Mouse (Mus musculus) adrenal gland, postnatal 14 days (tissue): ENCODE measurements around the gene Tesk2. TPM values are rescaled to one million over a fixed set of nuclear protein-coding genes. Genes with fewer than 3 reads are reported as not detected.

Experiments used
- DNase-seq: peaks from one replicate; pipeline ENCODE4 v3.0.0; 2021; ENCODE audit warnings: mixed read lengths
- total RNA-seq: library from RNA; stranded (reverse); gene quantifications from 2 replicates; pipeline ENCODE4 v1.2.3, GENCODE M21; 2021

Gene Tesk2
- total RNA-seq, 1 experiment from 2014 or later: 5.1 TPM

GRCm38 (mm10) chr4:116719396-116719795, 1.4 kb upstream of the Tesk2 start:
- DNase-seq: peak; percentile 80

- no peak for DNase-seq
Observed at GRCm38 (mm10) chr4:116721098-116721628, 415 bp downstream of the Tesk2 start.

GRCm38 (mm10) chr4:116722230-116722629, 1.5 kb downstream of the Tesk2 start:
- no peak for DNase-seq

- DNase-seq: no peak
Observed at GRCm38 (mm10) chr4:116725444-116725843, 4.7 kb downstream of the Tesk2 start.

GRCm38 (mm10) chr4:116727401-116727800, 6.7 kb downstream of the Tesk2 start:
- DNase-seq: no peak

GRCm38 (mm10) chr4:116729532-116729931, 8.8 kb downstream of the Tesk2 start:
- DNase-seq: no peak

- no peak for DNase-seq
Observed at GRCm38 (mm10) chr4:116731077-116731476, 10.3 kb downstream of the Tesk2 start.

GRCm38 (mm10) chr4:116732355-116732754, 11.6 kb downstream of the Tesk2 start:
- DNase-seq: no peak

GRCm38 (mm10) chr4:116734996-116735395, 14.2 kb downstream of the Tesk2 start:
- DNase-seq: no peak

- DNase-seq: no peak
Observed at GRCm38 (mm10) chr4:116738972-116739751, 18.4 kb downstream of the Tesk2 start.

- peak; percentile 12 for DNase-seq
Observed at GRCm38 (mm10) chr4:116749750-116750149, 29.0 kb downstream of the Tesk2 start.

GRCm38 (mm10) chr4:116761914-116762313, 41.2 kb downstream of the Tesk2 start:
- DNase-seq: no peak

- DNase-seq: no peak
Observed at GRCm38 (mm10) chr4:116764001-116764400, 43.3 kb downstream of the Tesk2 start.

- no peak for DNase-seq
Observed at GRCm38 (mm10) chr4:116768510-116768909, 47.8 kb downstream of the Tesk2 start.

GRCm38 (mm10) chr4:116769060-116769459, 48.3 kb downstream of the Tesk2 start:
- no peak for DNase-seq

- DNase-seq: no peak
Observed at GRCm38 (mm10) chr4:116776391-116776790, 55.6 kb downstream of the Tesk2 start.

GRCm38 (mm10) chr4:116777079-116777478, 56.3 kb downstream of the Tesk2 start:
- DNase-seq: no peak

- no peak for DNase-seq
Observed at GRCm38 (mm10) chr4:116780541-116780940, 59.8 kb downstream of the Tesk2 start.

- no peak for DNase-seq
Observed at GRCm38 (mm10) chr4:116781366-116781765, 60.6 kb downstream of the Tesk2 start.

- no peak for DNase-seq
Observed at GRCm38 (mm10) chr4:116782171-116782570, 61.4 kb downstream of the Tesk2 start.

- no peak for DNase-seq
Observed at GRCm38 (mm10) chr4:116786587-116786986, 65.8 kb downstream of the Tesk2 start.

GRCm38 (mm10) chr4:116787985-116788760, 67.4 kb downstream of the Tesk2 start:
- peak; percentile 37 for DNase-seq

- DNase-seq: peak; percentile 87
Observed at GRCm38 (mm10) chr4:116788956-116789355, 68.2 kb downstream of the Tesk2 start.
